Mouse (Mus musculus) kidney, postnatal 10 days (tissue): ENCODE results near the gene Guca2b.
A peak's percentile ranks its signal among the peaks of the same experiment; 100 is the strongest.
"Not testable (repeated sequence)": the region's sequence is repeated elsewhere in the genome, so short reads cannot be mapped to it uniquely, and the experiment has no call there.

Source experiments
- DNase-seq: peaks from one replicate; pipeline ENCODE4 v3.0.0; 2021; ENCODE audit warnings: mixed read lengths

Guca2b gene

GRCm38 (mm10) chr4:119642666-119643065, 16.1 kb downstream of the Guca2b start:
- DNase-seq: no peak

- DNase-seq: no peak
Measured at GRCm38 (mm10) chr4:119638656-119639055, 20.1 kb downstream of the Guca2b start.

GRCm38 (mm10) chr4:119637946-119638345, 20.8 kb downstream of the Guca2b start:
- DNase-seq: no peak

- no peak for DNase-seq
Measured at GRCm38 (mm10) chr4:119637176-119637845, 21.4 kb downstream of the Guca2b start, which contains the start of gene Guca2a. TSS of gene Guca2a (plus strand) at chr4:119637704.

GRCm38 (mm10) chr4:119636731-119637130, 22.0 kb downstream of the Guca2b start:
- no peak for DNase-seq

- DNase-seq: no peak
Measured at GRCm38 (mm10) chr4:119635686-119636085, 23.1 kb downstream of the Guca2b start.

- no peak for DNase-seq
Measured at GRCm38 (mm10) chr4:119634908-119635660, 23.7 kb downstream of the Guca2b start.

- no peak for DNase-seq
Measured at GRCm38 (mm10) chr4:119633948-119634347, 24.8 kb downstream of the Guca2b start.

- no peak for DNase-seq
Measured at GRCm38 (mm10) chr4:119633342-119633741, 25.4 kb downstream of the Guca2b start.

GRCm38 (mm10) chr4:119632721-119633120, 26.0 kb downstream of the Guca2b start:
- no peak for DNase-seq

GRCm38 (mm10) chr4:119631115-119631919, 27.4 kb downstream of the Guca2b start:
- DNase-seq: peak; percentile 67

GRCm38 (mm10) chr4:119628363-119628762, 30.4 kb downstream of the Guca2b start:
- DNase-seq: not testable (repeated sequence)

GRCm38 (mm10) chr4:119627317-119627716, 31.4 kb downstream of the Guca2b start:
- no peak for DNase-seq

- no peak for DNase-seq
Measured at GRCm38 (mm10) chr4:119626876-119627275, 31.9 kb downstream of the Guca2b start.

- no peak for DNase-seq
Measured at GRCm38 (mm10) chr4:119626081-119626645, 32.6 kb downstream of the Guca2b start.

- DNase-seq: no peak
Measured at GRCm38 (mm10) chr4:119614724-119615123, 44.0 kb downstream of the Guca2b start.

- no peak for DNase-seq
Measured at GRCm38 (mm10) chr4:119614078-119614477, 44.7 kb downstream of the Guca2b start.

- DNase-seq: no peak
Measured at GRCm38 (mm10) chr4:119609488-119609887, 49.3 kb downstream of the Guca2b start.
